Mouse (Mus musculus): ENCODE measurements at regions not wholly inside any gene's neighbourhood (a gene's known extent, or its start where the extent isn't known, plus 50 kb on each side); places are given as distances from the start of the nearest gene placed in this dataset.

DNA sequence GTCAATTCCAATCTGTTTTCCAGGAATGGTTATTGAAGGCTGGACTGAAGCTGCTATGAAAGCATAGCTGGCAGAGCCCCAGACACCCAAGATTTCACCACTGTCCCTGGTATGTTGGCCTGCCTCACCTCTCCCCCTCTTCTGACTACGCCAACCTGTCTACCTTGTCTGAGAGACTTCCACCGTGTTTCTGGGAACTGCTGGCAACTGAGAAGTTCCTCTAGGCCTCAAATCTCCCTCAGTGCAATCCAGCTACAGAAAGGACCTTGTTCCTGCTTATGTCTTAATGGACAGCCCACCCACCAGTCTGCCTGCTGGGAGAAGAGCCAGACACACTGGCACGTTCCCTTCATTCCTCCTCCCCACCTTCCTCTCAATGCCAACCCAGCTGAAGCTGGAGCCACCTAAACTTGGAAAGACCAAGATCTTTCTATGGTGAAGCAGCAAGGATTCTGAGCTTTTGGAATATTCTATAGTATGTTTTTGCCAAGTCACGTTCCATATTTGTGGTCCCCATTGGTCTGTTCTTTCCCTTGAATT is 520.1 kb upstream of the Tnp1 start:
- DNase-seq (ENCODE audit: low spot score): no peak

DNA sequence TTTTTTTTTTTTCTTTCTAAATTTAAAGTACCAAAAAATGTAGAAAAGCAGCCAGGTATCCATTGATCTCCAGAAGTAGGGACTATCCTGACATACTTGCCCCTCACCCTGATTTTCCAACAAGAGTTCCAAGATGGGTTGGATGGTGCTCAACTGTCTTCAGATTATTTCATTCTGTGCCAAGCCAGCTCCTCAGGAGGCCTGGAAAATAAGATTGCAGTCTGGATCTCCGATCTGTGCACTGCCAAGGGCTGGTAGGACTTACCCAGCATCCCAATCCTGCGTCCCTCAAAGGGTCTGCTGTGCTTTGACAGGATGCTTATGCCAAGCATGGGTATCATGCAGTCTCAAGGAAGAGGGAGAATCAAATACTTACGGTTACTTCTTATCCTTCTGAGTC is 517.8 kb upstream of the Tnp1 start:
- DNase-seq (ENCODE audit: low spot score): no peak

DNA sequence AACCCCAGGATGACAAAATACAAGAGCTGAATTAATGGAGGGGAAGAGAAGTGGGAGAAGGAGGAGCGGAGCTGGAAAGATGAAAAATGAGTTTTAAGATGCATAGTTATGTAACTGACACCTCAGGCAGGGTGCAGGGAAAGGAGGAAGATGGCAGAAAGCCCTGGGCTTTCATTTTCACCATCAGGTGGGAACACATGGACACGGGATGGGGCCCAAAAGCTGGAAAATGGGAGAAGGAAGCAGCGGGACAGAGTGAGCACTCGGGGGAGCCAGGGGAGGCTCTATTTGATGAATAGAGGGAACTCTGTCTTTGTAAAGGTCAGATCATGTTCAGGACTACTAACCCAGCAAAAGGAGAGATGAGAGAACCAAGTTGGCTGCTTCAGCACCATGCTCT is 516.6 kb upstream of the Tnp1 start:
- DNase-seq (ENCODE audit: low spot score): no peak

DNA sequence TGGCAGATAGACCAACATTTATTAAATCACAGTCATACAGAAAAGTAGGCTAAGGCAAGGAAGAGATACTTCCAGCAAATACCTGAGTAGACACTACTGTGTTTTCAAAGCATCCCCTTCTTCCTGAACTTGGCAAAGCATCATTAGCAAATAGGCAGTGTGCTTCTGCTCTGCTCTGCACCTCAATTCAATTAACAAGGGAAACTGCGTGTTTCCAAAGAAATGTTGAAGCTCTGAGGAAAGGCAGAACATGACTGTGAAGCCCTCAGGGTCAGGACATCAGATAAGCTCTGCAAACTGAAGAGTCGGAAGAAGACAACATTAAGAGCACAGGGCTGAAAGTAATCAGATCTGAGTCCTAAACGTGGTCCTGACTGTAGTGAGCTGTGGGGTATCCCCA is 516.1 kb upstream of the Tnp1 start:
- DNase-seq (ENCODE audit: low spot score): no peak

DNA sequence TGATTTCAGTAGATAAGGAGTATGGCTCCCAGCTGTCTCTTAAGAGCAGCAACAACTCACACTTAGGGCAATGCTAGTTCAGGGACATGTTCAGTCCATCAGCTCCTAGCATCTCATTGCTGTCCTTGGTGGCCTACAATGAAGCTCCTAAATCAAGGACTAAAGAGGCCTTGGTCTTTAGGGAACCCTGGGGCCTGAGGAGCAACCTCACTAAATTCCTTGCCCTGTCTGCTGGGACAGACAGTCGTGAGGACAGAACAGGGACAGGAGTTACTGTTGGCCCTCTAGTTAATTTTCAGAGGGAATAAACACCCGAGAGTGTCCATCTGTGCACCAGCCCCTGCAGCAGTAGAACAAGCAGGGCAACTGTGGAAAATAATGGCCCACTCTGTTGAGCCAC is 514.6 kb upstream of the Tnp1 start:
- DNase-seq (ENCODE audit: low spot score): no peak

DNA sequence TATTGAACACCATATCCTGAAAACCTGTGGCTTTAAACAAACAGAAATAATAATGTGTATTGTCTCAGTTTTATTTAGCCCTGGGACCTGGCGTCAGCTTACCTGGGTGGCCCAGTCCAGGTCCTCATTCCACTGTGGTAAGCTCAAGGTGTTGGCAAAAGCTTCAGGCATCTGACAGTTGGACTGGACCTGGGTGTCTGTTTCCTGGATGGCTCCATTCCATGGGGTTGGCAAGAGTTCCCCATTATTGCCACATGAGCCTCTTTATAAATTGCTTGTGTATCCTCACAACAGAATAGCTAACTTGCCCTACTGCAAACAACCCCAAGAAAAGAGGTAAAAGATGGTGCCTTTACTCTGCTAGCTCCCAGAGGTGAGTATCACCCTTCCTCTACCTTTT is 512.9 kb upstream of the Tnp1 start:
- DNase-seq (ENCODE audit: low spot score): no peak

DNA sequence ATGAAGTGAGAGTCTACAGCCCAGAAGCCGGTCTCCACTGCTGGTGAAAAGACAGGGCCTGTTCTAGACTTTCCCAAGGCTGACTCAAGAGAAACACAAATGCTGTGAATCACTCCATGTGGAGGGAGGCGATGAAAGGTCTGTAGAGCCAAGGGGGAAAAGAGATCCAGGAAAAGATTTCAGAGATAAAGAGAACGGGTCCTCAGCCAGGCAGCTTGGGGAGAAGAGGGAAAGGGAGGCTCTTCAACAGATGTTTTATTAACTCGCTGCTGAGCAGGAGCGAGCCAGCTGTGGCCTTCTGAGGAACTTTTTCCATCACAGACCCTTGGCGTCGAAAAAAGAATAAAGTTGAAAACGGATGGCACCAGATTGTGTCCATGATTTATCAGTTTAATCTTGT is 500.7 kb upstream of the Tnp1 start:
- no peak for DNase-seq (ENCODE audit: low spot score)

DNA sequence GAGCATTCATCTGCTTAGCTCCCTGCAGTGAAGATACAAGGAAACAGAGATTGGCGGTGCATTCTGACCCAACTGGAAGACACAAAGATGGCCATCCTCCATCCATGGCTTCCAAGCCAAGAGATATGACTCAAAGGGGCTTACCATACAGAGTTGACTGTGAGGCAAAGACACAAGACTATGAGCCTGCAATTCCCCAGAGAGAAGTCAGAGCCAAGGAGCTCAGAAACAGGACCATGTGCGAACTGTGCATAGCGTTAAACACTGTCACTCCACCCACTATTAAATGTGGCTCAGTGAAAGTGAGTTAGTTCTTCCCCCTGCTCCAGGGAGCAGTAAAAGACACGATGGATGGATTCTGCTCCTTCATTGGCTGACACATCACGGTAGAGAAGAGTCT is 500.1 kb upstream of the Tnp1 start:
- DNase-seq (ENCODE audit: low spot score): no peak

DNA sequence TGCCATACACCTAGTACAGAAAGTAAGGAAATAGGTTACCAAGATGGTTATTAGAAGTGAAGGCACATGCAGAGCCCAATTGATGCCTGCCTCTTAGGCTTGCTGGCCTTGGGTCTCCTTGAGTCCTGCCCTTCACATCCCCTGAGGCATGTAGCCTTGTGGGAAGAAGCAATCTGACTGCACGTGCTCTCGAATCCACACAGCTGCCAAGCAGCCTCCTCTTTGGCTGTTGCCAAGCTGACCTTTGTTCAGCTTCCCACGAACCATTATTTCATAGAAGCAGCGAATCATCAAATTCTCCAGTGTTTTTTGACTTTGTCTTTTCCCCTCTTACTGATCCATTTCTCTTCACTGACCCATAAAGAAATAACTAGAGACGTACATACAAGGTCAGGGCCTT is 498.1 kb upstream of the Tnp1 start:
- no peak for DNase-seq (ENCODE audit: low spot score)

DNA sequence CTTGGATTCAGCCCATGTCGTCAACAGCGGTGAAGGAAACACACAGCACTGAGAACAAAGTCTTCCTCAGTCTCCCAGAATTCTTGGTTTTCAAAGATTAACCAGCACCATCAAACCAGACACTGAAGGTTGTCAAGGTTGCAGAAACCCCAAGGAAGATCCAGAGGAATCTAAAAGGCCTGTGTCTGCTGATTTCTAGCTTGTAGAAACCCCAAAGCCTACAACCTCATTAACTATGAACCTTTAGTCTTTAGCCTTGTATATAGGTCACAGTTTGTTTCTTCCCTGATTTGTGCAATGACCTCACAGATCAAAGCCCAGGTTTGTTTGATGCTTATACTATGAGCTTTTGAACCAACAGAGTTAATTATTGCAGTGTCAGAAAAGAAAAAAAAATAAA is 497.1 kb upstream of the Tnp1 start:
- DNase-seq (ENCODE audit: low spot score): no peak

DNA sequence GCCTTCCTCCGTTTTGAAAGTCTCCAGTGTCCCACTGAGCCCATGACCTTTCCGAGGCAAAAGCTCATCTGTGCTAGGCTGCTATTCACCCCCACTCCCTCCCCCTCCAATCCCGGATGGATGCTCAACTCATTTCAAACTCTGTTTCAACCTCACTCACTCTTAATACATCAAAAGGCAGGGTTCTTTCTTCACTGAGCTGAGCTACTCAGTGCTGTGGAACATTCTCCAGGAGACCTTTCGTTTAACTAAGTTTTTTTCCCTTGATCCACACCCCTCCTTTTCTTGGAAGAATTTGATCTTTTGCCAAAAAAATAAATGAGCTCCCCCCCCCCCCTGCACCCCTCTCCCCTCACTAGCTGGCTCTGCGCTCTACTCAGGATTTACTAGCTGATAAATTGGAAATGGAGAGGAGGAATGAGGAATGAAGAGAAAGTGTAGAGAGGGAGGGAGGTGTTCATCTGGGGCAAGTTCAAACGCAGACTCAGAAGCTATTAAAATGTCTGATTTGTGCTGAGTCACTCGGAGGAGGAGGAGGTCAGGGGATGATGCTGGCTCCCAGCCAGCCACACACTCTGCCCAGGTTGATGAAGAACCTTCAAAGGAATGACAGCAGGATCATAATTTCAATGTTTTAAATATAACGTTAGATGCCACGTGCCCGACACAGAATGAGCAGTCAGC is 491.5 kb upstream of the Tnp1 start:
- DNase-seq (ENCODE audit: low spot score): no peak

DNA sequence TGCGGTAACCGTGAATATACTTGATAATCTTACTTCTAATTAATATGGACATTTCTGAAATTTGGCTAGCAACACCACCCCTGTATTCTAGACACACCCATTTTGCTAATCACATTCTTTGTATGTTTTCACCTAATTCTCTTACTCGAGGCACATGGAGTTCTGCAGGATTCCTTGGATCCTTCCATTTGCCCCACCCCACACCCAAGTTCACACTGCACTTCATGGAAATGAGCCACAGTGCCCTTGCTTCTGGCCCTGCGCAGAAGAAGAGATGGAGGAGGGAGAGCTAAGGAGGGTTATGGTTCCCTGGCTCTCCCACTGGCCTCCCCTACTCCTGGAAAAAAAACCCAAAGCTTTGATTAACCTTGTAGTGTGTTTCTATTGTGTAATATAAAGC is 487.9 kb upstream of the Tnp1 start:
- no peak for DNase-seq (ENCODE audit: low spot score)

DNA sequence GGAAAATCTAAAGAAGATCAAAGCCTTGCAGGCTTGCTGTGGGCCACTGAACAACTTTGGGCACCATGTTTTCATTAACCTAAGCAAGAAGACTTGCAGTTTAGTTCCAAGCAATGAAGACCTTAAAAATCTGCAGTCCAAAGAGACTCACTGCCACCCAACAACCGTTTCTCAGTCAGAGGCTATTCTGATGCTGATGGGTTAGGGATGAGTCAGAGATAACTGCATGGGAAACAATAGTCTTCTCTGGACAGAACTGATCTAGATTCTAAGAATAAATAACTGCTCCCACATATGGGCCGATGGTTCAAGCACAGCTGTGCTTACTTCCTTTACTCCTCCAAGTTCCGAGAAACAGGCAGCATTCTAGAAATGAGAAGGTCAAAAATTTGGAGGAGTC is 485.0 kb upstream of the Tnp1 start:
- DNase-seq (ENCODE audit: low spot score): no peak

DNA sequence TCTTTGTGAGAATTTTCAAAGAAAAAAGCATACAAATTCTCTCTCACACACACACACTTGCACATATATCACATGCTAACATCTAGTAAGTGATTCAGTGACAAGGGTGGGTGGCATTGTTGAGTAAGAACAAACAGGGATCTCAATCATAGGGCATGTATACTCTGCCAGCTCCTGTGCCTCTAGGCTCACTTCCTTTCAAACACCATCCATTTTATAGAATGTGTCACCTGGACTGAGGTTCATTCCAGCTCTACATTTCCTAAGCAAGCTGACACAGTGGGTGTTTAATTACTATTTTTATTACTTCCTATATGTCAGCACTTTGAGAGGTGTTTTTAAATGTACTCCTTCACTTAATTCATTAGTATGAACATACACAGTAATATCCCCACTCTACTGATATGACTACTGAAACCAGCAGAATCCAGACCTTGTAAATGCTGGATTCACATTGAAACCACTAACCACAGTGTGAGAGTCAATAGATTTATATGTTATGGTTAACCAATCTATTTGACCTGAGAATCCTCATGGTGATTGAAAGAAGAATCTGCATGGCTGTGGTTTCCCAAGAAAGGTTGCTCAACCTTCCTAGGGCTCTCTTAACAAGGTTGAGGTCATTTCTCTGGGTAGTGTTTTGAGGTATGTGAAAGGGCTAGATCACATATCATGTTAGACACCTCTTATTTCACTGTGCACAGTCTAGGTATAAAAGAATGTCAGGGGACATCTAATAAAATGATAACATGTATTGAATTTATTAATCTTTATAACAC is 480.5 kb upstream of the Tnp1 start:
- DNase-seq (ENCODE audit: low spot score): no peak

DNA sequence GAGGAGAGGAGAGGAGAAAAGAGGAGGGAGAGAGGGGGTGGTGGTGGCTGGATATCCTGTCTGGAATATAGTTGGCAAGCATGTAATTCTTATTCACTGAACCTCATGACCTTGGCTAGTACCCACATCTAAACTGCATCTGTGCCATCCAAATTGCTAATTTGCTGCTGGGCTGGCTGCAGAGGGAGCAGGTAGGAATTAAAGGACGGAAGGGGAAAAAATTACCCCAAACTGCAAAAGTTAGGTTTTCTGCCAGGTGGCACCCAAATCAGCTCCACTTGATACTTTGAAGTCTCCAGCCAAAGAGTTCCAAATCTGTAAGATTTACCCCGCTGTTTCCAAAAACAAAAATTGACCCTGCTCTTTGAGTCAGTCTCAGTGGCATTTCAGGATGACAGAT is 466.2 kb upstream of the Tnp1 start:
- DNase-seq (ENCODE audit: low spot score): no peak

DNA sequence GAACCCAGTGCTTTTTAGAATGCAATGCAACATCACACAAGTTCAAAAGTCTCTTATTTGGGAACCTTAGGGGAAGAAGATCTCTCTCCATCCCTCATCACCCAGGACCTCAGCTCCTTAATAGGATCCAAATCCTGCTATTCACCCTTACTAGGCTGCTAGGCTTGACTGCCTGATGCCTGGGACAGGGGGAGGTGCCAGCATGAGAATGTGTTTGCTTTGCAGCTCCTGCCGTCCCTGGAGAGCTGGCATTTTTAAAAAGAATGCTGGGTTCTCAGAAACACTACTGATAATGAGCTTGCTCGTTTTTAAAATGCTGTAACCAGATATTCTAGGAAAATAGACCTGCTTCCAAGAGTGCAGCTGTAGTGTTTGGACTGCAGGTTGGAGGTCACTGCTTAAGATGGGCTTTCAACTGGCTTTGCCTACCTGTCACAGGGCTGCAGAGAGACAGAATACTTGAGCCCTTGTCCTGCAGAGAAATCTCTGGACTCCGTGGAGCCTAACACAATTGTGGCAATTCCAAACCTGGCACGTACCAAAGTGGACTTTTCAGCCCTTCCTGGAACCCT is 463.7 kb upstream of the Tnp1 start:
- no peak for DNase-seq (ENCODE audit: low spot score)

DNA sequence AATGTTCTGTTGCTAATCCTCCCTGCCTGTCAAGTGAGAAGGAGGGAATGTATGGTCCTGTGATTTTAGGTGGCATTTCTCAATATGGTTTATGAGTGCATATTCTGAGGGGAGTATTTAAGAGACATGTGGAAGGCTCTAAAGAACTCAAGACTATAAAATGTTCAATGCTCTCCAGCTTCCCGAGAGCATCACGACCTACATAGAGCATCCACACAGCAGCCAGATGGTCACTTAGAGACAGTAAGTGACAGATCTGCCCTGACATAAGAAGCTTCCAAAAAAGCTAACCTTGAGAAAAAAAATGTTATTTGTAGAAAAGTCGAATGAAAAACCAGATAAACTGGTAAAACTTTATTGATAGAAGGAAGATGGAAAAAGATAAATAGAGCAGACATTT is 444.9 kb upstream of the Tnp1 start:
- no peak for DNase-seq (ENCODE audit: low spot score)

DNA sequence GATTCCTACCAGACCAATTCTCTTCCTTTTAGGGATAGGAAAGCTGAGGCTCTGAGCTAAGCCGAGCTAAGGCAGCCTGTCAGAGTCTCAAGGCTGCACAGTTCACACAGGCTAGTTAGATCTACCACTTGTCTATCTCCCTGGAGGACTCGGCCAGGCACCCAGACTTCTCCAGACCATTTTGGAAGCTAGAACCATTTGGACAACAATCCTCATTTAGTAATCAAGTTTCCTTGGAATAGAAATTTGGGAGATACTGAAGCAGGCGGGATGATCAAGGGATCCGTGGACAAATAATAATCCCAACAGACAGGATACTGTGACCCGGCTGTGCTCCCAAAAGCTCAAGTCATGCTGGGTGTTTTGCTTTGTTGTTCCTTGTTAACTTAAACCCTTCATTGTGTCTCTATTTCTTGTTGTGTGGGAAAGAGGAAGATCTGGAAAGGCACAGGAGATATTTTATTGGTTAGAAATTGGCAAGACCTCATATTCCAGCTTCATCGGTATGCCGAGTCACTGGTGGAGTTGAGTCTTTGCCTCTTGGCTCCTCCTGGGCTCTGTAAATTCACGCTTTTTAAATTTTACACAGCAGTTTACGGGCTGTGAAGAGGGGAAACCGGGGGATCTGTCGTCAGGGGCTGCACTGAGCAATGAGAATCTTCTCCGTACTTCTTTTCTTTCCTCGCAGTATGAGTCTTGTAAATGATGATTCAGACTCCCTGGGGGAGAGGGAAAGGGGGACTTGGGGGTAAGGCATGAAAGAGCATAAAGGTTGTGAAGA is 444.2 kb upstream of the Tnp1 start:
- no peak for DNase-seq (ENCODE audit: low spot score)

DNA sequence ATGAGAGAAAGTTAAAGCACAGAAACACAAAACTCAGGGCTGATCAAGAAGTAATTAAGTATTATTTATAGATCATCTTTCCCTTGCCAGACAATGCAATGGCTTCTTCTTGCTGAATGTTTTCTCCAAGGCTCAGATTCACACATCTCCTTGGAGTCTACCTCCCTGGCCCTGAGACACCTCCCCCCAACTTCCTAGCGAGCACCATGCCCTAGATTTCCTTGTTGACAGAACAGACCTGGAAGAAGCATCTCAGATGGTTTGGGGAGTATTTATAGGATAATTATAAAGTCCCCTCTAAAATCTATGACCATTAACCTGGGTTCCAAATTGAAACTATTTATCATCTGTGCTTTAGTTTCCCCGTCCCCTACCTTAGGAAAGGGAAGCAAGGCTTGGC is 441.6 kb upstream of the Tnp1 start:
- DNase-seq (ENCODE audit: low spot score): no peak

DNA sequence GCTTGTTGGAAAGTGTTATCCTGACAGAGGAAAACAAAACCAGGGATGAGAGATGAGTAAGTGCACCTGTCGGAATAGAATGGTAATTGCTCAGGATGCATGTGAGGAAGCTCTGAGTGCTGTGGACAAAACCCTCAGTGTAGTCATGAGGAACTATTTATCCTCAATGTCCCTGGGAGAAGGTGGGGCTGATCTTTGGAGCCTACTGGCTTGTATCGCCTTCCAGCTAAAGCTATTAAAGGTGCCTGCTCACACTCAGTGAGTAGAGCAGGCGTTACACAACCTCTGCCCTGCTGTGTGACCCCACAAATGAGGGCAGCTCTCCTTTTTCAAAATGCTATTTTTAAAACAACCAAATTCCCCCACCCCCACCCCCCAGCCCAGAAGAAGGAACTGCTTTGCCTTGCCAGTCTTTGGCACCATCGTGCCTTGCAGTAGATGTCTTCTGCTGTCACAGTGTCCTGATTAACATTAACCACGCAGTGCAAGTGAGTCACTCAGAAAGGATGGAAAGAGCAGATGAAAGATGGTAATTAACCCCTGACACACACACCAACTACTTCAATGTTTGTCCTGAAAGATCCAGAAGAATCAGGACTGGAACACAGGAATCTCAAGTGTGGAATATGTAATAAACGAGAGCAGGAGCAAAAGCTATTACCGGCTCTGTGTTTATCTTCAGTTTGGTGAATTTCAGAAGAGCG is 440.8 kb upstream of the Tnp1 start:
- DNase-seq (ENCODE audit: low spot score): no peak

DNA sequence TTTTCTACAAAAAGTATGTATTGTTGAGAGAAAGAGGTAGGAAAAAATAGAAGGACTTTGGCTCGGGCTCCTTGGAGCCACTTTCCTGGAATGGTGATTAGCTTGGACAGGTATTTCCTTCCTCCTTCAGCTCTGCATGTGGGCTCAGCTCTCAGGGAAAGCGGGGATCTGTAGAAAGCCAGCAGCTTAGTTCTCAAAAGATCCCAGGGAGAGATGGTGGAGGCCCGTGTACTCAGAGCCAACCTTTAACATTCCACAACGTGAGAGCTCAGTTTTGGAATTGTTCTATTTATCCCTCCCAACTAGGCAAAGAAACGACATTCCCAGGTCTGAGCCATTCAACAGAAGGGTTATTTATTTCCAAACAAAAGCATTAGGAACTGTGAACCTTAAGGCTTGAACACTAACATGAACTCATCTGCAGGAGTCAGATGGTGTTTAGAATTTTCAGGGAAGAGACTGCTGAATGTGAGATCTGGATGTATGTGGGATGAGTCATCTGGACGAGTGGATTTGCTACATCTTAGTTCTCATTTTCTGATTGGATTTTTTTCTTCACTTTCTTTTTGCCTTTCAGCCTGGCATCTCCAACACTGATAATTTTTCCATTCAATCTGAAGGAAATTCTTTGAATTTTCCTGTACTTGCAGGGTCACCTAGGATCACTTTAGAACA is 428.6 kb upstream of the Tnp1 start:
- DNase-seq (ENCODE audit: low spot score): no peak

Data from adipocyte (in vitro differentiated cells).